Mouse (Mus musculus): ENCODE data around the gene Gm1123.

Gene Gm1123

DNA sequence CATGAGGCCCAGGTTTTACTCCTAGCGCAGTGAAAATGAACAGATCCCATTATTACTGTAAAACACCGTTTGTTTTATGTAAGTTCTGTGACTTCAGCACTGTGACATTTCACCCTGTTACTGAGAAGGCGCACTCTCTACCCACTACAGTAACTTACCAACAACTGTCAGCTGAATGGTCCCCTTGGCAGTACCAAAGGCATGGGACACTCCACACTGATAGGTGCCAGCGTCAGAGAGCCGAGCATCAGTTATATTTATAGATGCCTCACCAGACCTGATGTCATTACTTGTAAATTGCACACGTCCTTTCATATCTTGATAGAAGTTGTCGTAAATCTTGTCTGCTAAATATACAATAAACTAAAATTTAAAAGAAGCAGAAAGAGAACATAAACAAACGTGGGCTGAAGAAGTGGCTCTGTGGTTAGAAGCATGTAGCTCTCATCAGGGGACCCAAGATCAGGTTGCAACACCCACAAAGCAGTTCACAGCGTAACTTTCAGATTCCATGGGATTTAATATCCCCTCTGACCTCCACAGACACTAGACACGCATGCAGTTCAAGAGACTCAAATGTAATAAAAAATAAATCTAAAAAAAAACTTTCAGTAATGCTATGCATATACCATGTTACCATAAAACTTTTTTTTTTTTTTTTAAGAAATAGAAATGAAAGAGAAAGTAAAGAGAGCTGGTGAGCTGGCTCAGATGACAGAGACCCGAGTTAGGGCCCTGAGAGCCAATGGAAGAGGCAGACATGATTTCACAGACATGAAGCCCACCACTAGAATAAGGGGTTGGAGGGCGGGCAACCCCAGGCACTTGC, 26.2 kb downstream of the Gm1123 start:
- in situ Hi-C loops (cut with MboI, MseI) = no loop called here

DNA sequence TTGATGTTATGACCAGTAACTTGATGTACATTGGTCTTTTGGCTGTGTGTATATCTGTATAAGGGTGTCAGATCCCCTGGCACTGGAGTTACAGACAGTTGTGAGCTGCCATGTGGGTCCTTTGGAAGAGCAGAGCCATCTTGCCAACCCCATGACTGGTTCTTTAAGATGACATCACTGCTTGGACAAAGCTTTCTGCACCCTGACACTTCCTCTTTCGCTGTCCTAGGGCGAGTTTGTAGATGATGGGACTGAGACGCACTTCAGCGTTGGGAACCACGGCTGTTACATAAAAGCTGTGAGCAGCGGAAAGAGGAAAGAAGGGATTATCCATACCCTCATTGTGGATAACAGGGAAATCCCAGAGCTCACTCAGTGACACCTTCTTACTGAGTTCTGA, 34.2 kb downstream of the Gm1123 start:
- in situ Hi-C loops (cut with MboI, MseI) = no loop called here

DNA sequence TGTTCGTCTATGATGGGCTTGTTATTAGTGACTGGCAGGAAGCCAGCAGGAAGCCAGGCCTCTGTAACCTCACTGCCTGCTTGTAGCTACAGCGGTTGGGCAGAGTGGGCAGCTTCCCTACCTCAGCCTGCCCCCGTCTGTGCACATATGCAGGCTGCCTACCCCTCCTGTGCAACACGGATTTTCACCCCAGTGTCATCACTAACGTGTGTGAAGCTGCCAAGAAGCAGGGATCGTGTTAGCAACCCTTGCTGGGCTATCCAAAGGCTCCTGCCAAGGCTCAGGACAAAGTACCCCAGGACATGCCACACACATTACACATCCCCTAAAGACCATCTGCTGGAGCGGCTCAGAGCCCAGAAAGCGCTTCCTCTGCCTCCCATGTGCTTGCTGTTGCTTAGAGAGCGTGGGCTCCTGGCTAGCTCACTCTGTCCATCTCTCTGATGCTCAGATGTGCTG, 35.6 kb downstream of the Gm1123 start:
- in situ Hi-C loops (cut with MboI, MseI) = no loop called here

DNA sequence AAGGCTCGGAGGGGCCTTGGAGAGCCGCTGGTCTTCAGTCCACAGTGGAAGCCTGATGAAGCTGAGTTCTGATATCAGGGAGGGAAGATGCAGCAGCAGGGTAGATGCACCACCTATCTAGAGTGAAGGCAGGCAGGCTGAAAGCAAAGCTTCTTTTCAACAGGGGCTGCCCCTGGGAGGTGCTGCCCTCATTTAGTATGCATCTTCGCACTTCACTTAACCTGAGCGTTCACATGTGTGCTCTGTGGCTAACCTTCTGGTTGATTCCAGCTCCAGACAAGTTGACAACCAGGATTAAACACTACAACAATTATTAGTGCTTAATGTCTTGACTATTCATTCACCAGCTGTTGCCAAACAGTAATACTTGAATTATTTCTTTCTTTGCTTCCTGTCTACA, 41.4 kb downstream of the Gm1123 start:
- in situ Hi-C loops (cut with MboI, MseI) = no loop called here

DNA sequence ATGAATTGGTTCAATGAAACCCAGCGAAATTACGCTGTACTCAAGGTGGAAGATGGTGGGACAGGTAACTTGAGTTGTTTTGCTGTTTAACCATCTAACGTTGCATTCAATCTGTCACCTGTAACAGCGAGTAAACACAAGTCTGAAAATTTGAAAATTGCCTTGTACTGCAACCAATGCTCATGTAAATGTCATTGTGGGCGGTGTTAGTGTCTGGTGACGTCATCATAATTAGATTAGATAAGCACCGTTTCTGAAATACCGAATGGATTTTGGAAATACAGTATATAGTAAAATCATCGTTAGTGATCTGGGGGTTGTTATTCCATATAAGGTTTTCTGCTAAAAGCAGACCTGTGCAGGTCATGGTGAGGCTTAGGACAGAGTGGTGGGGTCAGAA, 48.4 kb downstream of the Gm1123 start:
- in situ Hi-C loops (cut with MboI, MseI) = loop anchor here (10.0 kb wide), 1 partner anchor 258 kb away; the partner anchor contains the start of gene Cep70

DNA sequence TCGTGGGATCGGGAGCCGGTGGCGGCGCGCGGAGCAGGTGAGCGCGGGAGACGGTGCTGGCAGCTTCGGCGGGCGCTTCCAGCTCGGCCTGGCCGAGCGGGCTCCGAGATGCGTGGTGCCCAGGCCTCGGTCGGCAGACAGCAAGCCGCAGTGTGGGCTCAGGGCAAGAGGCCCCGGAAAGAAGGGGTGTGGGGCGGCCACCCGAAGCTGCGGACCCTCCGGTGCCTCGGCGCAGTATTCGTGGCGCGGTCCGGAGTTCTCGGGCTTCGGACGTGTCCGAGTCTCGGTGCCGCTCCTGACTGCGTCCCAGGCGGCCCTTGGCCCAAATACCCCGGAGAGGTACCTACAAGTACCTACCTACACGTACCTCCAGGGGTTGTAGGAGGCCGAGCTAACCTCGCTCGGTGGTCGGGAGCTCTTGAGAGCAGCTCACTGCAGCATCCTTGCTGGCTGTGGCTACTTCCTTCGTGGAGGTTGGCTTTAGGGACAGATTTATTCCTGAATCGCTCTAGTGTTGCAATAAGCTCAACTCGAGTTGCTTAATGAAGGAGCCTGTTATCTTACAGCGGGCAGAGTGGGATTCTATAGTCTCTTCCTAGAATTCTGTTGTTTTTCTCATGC, 48.9 kb downstream of the Gm1123 start:
- in situ Hi-C loops (cut with MboI, MseI) = loop anchor here (10.0 kb wide), 1 partner anchor 258 kb away; the partner anchor contains the start of gene Cep70

DNA sequence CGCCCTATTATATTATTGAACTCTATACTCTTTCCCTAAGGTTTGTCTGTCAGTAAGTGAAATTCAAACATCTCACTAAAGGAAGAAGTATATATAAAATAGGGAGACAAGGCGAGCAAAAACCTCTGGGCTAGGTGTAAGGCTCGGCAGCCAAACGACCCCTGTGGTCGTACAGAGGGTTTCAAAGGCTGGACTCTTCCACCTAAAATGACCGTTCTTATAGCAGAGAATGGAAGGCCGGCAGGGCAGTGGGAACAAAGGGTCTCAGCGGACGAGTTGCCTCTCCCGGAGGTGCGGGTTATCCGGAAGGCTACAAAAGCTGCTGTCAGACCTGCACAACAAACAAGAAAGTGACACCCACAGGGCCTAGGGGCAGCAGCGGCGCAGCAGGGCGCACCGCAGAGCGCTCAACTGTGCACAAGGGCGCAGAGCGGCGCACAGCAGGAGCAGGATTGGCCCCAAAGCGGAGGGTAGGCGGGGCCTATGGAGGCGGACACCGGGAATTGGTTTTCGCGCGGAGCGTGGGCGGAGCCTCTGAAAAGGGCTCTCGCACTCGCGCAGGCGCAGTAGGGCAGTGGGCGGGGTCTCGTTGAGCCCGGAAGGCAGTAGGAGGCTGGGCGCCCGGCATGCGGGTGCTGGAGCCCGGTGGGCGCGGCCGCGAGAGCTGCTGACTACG, 49.6 kb downstream of the Gm1123 start, which contains the start of gene Faim:
Gene Faim (plus strand): TSS at position 574 of the 676 bp plus-strand sequence.
- in situ Hi-C loops (cut with MboI, MseI) = loop anchor here (10.0 kb wide), 1 partner anchor 259 kb away; the partner anchor contains the start of gene Cep70

DNA sequence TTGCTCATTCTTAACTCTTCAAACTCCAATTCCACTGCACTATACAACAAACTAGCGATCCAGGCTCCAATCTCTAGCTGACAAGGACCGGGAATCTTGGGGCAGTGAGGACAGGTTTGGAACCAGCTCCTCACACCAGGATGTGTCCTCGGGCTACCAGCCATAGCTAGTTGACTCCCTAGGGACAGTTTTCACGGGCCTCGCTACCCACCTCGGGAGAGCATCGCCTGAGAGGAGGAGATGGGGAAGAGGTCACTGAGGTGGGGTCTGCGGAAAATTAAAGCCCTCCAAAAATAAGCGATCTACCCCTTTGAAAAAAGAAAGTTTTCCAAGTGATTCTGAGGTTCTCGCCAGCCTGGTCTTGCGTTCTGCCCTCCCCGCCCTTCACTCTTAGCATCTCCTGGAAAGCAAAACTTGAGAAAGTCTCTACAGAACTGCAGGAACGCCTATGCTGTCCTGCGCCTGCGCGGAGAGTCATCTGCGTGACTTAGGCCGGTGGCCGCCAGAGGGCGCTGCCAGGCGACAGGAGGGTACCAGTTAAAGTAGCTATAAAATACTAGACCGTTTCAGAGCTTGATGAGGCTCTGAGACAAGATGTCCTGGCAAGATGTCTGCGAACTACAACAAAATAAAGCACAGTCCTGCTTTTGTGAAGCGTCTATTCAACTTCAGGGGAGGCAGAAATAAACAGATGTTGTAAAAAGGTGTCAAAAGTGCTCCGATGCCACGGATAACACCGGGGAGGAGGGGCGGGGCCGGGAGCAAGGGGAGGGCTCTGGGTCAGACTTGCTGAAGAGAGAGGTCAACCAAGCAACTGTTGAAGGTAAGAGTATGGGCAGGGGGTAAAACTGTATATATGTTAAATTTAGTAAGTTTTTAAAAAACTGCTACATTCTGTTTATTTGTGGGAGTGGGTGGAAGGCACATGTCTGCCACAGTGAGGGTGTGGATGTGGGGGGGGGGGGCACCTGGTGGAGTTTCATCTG, 55.8 kb downstream of the Gm1123 start:
- in situ Hi-C loops (cut with MboI, MseI) = loop anchor here (10.0 kb wide), 2 partner anchors 265 to 375 kb away; partner anchors contain the start of genes Cep70 and Mrps22

DNA sequence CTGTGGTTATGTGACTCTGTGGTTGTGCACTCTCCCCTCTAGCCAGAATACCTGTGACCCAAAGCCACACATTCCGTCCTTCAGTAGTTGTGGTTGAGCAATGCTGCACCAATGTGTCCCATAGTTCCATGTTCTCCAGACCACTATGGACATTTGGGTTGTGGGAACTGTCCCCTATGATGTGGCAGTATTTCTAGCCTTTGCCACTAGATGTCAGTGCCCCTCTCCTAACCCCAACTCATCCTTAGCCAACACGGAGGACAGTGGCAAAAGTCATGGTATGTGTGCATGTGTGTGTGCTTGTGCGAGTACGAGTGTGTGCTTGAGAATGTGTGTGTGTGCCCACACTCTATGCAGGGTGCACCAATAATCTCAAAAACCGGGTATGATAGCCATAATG, 59.0 kb downstream of the Gm1123 start:
- in situ Hi-C loops (cut with MboI, MseI) = loop anchor here (10.0 kb wide), 1 partner anchor 372 kb away; the partner anchor contains the start of gene Mrps22

DNA sequence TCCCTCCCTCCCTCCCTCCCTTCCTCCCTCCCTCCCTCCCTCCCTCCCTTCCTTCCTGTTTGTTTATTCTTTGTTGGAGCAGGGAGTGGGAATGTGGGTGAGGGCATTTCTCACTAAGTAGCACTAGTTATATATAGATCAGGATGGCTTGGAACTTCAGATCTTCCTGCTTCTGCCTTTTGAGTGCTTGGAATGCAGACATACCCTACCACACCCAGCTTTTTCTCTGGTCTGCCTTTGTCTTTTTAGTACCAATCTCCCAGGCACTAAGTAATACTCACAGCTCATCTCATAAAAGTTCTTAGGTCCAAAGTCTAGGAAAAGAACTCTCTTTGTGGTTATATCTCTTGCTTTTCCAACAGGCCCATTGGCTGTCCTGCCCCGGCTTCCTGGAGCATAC, 59.4 kb downstream of the Gm1123 start:
- in situ Hi-C loops (cut with MboI, MseI) = loop anchor here (10.0 kb wide), 1 partner anchor 371 kb away; the partner anchor contains the start of gene Mrps22

DNA sequence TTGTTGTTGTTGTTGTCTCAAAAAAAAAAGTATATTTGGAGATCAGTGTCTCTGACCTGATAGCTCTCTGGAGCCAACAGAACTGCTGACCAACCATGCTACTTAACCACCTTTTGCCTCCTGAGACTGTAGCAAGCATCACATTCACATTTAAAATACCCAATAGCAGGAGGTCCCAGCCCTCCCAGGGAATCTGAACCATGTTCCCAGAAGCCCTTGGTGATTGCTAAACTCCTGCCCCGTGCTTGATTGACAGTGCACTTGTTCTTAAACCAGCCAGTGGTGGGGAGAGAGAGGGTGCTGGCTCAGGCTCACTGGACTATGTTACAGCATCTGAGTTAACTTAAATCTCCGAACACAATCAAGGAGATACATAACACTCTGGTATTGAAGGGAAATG, 60.6 kb downstream of the Gm1123 start:
- in situ Hi-C loops (cut with MboI, MseI) = loop anchor here (10.0 kb wide), 1 partner anchor 370 kb away; the partner anchor contains the start of gene Mrps22

DNA sequence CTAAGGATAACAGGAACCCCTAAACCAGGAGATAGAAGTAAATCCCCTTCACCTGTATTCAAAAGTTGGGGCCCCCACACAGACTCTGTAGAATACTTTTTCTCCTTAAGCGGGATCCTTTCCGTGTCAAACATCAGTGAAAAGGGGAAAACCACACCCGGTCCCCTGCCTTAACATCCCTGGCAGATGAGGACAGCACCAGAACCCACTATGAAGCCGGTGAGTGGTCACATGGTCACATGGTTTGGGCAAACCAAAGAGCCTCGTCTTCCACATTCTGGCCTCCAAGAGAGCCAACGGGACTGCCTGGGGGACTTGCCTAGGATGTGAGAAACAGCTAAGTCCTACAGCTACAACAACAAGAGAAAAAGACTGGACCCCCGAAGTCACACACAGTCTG, 62.0 kb downstream of the Gm1123 start:
- in situ Hi-C loops (cut with MboI, MseI) = loop anchor here (10.0 kb wide), 1 partner anchor 369 kb away; the partner anchor contains the start of gene Mrps22

DNA sequence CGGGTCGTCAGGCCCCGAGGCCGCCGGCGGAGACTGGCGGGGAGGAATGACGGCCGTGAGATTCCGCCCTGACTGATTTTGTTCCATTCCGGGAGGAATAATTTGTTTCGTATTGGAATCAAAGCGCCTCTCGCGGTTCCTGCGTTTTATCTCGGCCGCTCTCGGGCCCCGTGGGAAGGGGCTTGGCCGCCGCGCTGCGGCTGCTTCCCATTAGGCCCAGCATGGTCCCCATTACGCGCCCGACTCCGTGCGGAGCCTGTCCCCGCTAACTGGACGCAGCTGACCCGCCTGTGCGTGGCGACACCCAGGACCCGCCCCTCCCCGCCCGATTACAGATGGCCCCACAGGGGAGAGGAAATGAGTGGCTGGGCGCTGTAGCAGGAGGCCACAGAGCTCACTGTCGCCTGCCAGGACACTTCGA, 62.4 kb downstream of the Gm1123 start:
- in situ Hi-C loops (cut with MboI, MseI) = loop anchor here (10.0 kb wide), 1 partner anchor 368 kb away; the partner anchor contains the start of gene Mrps22

DNA sequence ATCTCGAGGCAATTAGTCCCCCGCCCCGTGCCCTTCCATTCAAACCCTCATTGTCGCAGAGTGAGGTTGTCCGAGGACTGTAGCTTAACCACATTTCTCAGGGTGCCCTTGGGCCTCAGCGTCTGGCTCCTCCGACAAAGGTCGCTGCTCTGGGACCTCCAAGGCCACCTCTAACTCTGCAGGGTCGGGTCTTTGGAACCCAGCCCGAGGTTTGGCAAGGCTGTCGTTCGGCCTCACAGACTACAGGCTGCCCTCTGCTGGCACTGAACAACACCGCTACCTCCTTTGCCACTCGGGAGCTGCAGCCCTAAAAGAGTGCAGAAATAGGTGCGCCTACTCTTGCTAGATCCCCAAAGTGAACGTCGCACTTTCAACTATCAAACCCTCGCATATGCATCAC, 70.4 kb downstream of the Gm1123 start:
- in situ Hi-C loops (cut with MboI, MseI) = no loop called here

DNA sequence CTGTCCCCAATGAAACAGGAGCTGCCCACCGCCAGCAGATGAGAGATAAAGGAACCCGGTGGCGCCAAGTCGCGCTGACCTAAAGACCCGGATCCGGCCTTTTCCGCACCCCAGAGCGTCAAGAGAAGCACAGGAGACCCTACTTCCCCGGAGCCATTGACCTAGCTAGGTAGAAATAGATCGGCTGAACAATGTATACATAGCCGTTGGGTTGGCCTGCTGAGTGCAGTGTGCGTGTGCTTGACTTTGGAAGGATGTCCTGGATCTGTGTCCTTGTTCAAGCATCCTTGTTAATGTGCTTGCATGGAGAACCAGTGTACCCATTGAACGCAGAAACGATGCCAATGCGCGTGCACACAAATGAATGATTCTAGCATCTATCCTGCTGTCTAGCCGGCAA, 71.9 kb downstream of the Gm1123 start:
- in situ Hi-C loops (cut with MboI, MseI) = no loop called here

DNA sequence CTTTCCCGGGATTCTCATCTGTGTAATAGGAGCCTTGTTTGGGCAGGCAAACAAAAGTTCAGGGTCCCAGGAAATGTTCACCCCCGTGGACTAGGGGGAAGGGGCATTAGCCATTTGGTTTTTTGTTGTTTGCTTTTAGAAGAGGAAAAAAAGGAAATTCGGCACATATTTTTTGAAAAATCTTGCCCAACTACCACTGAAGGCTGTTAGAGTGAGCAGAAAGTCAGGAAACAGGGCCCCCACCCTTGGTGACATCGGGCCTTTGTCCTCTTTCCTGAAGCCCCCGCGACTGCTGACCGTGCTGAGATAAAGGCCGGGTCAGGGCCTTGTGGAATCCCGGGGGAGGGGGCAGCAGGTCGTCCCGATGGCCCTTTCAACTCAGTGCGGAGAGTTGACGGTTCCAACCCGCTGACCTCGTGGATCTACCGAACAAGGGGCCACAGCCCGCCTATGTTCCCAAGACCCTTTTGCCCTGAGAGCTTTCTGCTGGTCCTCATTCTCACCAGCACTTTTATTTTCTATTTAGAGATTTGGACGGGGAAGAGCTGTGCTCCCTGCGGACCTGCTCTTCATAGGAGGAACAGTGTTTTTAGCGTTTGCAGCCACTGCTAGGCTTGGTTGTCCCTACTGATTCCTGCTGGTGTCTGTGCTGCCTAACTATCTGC, 72.9 kb downstream of the Gm1123 start:
- in situ Hi-C loops (cut with MboI, MseI) = no loop called here

DNA sequence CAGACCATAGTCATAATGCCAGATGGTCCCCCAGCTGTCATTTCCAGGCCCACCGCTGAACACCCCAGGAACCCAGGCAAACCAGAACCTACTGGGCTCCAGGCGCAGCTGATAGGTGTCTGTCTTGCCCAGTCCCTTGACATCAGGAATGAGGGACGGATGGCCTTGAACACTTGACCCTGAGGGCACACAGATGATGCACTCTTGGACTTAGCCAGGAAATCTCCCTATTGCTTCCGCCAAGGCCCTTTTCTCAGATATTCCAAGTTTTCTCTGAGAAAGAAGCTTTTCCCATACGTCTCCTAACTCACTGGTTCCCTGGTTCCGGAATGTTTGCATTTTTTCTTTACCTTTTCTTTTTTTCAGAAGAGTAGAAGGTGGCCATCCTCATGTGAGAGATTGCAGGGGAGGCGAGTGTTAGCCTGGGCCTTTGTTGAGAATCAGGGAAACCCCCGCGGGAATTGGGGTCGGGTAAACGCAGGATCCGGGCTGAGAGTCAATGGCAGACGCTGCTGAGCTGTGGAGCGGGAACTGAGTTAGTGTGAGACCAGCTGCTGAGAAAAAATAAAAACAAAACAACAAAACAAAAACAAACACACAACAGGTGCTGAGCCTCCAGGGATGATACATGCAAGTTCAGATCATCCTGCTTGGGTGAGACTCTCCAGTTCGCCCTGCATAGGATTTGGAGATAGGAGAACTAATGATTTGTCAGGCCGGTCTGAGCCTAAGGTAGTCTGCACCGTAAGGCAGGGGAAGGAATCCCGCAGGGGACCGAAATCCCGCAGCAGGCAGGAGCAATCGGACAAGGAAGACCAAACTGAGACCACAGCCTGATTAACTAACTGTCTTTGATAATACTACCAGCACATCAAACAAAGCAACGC, 73.7 kb downstream of the Gm1123 start:
- in situ Hi-C loops (cut with MboI, MseI) = no loop called here

DNA sequence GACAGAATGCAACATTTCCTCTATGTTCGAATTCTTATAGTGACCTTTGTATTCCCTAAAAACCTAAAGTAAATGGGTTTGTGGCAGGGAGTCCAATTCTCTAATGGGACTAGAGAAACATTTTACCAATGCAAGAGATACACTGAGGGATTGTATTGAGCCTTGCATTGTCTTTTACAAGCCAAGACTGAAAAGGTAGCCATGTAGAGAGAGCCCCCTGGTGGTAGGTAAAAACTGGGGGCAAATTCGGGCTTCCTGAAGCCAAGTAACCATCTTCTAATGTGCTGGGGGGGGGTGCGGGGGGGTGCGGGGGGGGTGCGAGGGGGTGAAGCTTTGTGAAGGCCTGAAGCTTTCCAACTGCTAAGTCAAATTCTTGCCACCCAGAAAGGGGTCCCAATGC, 75.2 kb downstream of the Gm1123 start:
- in situ Hi-C loops (cut with MboI, MseI) = no loop called here

DNA sequence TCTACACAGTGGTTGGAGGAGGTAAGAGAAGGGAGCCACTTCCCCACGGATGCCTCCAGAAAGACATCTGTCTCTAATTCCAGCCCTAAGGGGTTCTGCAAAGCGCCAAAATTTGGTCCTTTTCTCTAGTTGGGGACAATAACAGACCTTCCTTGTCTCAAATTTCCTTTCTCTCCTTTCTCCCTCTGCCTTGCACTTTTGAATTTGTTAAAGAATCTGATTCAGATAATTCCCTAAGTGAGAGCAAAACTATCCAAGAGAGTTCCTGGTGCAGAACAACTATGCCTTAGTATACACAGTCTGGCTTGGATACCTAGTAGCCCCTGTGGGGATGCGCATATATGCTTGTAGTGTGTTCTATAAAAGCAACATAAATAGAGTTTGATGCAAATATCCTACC, 75.7 kb downstream of the Gm1123 start:
- in situ Hi-C loops (cut with MboI, MseI) = no loop called here

Data from T-helper 2 cell (primary cell).